Mouse (Mus musculus): Measurements from ENCODE around the gene Tomm40l.

Gene Tomm40l

DNA sequence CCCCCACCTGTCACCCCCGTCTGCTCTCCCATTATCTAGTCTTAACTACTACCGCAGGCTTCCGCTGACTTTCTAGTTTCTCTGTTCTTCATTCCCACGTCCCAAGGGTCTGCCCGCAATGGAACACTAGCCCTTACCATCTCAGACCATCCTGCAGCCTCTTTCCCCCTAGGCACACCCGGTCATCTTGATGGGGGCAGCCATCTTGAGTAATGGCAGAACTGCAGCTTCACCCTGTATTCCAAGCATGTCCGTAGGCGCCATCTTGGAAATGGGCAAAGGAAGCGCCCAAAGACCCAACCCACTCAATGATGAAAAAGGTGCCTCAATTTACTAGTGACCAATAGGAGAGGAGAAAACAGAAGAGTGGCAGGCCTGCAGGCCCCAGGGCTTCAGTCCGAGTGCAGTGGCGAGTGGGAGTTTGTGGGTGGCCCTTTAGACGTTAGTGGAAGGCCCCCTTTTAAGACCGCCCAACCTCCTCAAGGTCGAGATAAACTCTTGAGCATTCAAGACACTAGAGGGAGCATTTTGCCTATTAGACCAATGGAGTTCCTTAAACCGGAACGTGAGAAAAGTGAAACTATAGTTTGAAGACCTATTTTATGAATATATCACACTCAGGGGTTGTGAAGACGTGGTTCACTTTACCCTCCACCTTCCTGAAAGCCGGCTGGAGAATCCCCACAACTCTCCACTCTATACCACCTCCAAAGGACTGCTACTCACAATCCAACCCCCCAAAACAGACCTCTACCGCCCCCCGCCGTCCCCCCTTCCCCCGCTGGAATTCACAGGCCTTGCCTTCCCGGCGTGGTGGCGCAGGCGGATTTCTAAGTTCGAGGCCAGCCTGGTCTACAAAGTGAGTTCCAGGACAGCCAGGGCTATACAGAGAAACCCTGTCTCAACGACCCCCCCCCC is at the start of gene Tomm40l:
Gene Tomm40l (minus strand): TSS at position 277 of the 918 bp plus-strand sequence.
- DNase-seq (ENCODE audit: low spot score) = peak; percentile 98

DNA sequence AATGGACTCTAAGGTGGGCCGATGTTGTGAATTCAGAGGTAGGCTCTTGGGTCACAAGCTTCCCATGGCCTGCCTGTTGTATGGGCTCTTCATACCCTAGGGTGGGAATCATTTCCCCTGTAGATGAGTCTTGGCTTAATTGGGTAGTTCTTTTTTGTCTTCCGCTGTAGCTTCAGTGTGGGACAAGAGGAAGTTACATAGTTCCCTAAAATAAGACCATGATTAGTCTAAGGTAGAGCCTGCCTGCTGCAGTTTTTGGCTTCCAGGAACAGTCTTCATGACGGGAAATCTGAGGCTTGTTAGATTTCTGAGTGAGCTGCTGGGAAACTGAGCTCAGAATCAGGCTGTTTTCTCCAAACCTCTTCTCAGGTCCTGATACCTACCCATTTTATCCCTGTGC is 49.8 kb upstream of the Tomm40l start:
- DNase-seq (ENCODE audit: low spot score) = no peak

GRCm38 (mm10) chr1:171271622-171272021 is 49.3 kb upstream of the Tomm40l start:
- DNase-seq (ENCODE audit: low spot score) = no peak

- no peak for DNase-seq (ENCODE audit: low spot score)
These were observed 48.9 kb upstream of the Tomm40l start for GRCm38 (mm10) chr1:171271196-171271595.

DNA sequence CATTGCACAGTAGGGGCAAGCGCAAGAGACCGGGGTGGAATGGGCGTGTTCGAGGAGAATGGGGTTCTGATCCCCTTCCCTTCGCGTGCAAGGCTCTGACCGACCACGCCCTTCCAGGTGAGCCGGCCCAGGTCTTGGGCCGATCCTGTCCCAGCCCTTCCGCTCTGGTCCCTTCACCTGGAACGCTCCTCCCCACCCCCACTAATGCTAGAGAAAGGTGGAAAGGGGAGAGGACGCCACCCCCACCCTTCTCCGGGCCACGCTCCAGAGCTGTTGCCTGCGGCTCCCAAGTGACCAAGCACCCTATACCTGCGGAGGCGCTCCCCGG is 48.2 kb upstream of the Tomm40l start:
- no peak for DNase-seq (ENCODE audit: low spot score)

- DNase-seq (ENCODE audit: low spot score) = peak; percentile 93
These were observed 47.7 kb upstream of the Tomm40l start, which contains the start of gene B4galt3 for GRCm38 (mm10) chr1:171269848-171270572. Gene B4galt3, plus strand, starts transcription at chr1:171270328.

- DNase-seq (ENCODE audit: low spot score) = no peak
These were observed 46.0 kb upstream of the Tomm40l start for GRCm38 (mm10) chr1:171268341-171268740.

- DNase-seq (ENCODE audit: low spot score) = no peak
These were observed 43.8 kb upstream of the Tomm40l start for GRCm38 (mm10) chr1:171265971-171266744.

DNA sequence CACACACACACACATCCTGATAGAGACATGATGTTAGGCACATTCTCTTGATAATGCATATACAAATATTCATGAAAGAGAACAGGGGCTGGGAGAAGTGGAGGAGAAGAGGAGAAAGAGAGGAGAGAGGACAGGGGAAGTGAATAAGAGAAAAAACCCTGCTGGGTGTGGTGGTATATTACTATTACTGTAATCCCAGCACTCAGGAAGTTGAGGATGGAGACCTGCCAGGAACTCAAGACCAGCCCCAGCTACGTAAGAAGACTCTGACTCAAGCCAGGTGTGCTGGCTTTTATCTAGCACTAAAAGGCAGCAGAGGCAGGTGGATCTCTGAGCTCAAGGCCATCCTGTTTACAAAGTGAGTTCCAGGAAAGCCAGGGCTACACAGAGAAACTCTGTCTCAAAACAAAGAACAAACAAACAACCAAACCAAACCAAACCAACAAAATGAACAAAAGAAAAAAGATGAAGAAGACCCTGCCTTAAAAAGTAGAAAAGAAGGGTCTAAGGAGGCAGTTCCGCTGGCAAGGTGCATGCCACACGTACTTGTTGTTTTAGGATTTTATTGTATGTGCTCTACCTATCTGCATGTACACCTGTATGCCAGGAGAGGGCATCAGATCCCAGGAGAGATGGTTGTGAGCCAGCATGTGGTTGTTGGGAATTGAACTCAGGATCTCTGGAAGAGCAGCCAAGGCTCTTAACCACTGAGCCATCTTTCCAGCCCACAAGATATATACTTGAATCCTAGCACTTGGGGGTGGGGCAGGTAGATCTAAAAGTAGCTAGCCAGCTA is 41.5 kb upstream of the Tomm40l start:
- no peak for DNase-seq (ENCODE audit: low spot score)

GRCm38 (mm10) chr1:171263185-171263611 is 40.9 kb upstream of the Tomm40l start:
- DNase-seq (ENCODE audit: low spot score) = peak; percentile 60

DNA sequence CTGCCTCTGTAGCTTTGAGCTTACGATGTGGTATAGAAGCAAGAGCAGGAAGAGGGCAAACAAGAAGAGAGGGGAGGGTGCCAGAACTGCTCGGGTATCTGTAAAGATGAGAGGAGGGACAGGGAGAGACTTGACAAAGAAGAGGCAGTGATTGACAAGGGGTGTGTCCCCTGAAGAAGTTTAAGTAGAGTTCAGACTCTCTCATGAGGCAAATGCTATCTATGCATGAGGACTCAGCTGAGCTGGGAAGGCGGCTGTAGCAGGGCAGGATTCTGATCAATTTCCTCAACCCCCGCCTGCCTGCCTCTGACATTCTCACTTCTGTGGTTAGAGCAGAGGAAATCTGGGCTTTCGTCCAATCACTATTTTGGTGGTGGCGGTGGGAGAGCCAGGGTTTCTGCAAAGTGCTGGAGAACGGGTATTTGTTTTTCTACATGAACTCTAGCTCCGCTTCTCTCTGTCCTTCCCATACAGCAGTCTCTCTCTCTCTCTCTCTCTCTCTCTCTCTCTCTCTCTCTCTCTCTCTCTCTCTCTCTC is 40.3 kb upstream of the Tomm40l start:
- peak; percentile 37 for DNase-seq (ENCODE audit: low spot score)

- no peak for DNase-seq (ENCODE audit: low spot score)
These were observed 38.0 kb upstream of the Tomm40l start for GRCm38 (mm10) chr1:171260316-171260715.

DNA sequence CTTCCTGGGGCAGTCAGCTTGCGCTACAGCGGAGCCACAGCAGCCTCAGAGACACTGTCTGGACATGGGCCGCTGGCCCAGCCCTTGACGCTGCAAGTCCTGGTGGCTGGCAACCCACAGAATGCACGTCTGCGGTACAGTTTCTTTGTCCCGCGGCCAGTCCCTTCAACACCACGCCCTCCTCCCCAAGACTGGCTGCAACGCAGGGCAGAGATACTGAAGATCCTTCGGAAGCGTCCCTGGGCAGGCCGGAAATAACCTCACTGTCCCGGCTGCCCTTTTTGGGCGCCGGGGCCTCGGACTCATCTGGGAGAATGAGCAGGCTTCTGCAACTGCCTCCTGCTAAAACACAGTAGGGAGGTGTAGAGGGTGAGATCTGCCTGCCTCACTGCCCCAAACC is 36.6 kb upstream of the Tomm40l start:
- no peak for DNase-seq (ENCODE audit: low spot score)

GRCm38 (mm10) chr1:171257781-171258180 is 35.5 kb upstream of the Tomm40l start:
- DNase-seq (ENCODE audit: low spot score) = no peak

GRCm38 (mm10) chr1:171256937-171257548 is 34.7 kb upstream of the Tomm40l start:
- peak; percentile 87 for DNase-seq (ENCODE audit: low spot score)

DNA sequence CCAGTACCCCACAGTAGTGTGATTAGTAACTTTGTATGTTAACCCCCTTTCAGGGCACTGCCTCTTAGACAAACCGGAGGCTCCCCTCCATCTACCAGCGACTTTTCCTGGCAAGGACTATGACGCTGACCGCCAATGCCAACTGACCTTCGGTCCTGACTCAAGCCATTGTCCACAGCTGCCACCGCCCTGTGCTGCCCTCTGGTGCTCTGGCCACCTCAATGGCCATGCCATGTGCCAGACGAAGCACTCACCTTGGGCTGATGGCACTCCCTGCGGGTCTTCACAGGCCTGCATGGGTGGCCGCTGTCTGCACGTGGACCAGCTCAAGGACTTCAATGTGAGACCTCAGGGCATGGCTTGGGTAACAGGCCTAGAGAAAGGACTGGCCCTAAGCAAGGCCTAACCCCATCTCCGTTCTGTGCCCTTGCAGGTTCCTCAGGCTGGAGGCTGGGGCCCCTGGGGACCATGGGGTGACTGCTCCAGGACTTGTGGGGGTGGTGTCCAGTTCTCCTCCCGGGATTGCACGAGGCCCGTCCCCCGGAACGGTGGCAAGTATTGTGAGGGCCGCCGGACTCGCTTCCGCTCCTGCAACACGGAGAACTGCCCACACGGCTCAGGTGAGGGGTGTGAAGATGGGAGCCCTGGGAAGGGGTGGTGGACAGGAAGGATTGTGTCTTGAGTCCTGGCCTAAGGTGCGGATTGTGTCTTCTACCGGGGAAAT is 33.9 kb upstream of the Tomm40l start:
- no peak for DNase-seq (ENCODE audit: low spot score)

- no peak for DNase-seq (ENCODE audit: low spot score)
These were observed 30.1 kb upstream of the Tomm40l start for GRCm38 (mm10) chr1:171252415-171252814.

DNA sequence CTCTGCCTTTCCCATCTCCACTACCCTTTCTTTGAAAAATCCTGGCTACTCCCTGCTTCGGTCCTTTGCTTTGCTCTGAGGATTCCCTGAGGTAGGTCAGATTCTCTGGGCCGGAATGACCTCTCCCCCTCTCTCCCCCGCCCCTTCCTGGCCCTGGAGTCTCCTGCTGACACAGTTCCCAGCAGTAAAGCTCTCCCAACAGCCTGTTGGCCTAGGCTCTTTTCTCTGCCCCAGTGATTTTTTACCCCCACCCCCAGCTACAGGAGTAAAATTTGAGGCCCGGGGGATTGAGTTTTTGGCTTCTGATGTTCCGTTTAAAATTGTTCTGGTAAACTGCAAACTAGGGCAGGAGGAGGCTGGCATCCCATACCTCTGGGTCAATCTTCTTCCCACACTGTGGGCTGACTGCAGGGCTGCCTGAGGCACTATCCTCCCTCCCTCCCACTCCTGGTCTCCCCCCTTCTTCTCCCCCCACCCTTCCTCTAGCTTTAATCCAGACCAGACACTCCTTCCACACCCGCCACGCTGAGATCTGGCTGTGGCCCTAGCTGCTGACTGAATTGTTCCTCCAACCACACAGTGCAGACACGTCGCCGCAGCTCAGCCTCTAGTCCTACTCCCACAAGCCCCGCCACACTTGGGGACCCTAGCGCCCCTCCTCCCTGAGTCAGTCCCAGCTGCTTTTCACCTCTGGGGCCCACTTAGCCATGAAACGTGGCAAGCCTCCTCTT is 29.4 kb upstream of the Tomm40l start:
- peak; percentile 76 for DNase-seq (ENCODE audit: low spot score)
